Mouse (Mus musculus) olfactory bulb, adult 2 months (tissue): ENCODE results near the gene Ncl.

ENCODE experiments used
- CTCF ChIP-seq: fragments of 200-500 bp; IDR thresholded peaks from 2 replicates; pipeline ENCODE4 v1.5.1; 2012; ENCODE audit warnings: low read depth, mild to moderate bottlenecking, low read length, moderate library complexity; ENCODE audit not compliant: insufficient read depth
- POLR2A ChIP-seq: fragments of 200-500 bp; IDR thresholded peaks from 2 replicates; pipeline ENCODE4 v1.6.1; 2012; ENCODE audit warnings: mild to moderate bottlenecking, low read depth, low read length, moderate library complexity; ENCODE audit not compliant: insufficient read depth

DNA sequence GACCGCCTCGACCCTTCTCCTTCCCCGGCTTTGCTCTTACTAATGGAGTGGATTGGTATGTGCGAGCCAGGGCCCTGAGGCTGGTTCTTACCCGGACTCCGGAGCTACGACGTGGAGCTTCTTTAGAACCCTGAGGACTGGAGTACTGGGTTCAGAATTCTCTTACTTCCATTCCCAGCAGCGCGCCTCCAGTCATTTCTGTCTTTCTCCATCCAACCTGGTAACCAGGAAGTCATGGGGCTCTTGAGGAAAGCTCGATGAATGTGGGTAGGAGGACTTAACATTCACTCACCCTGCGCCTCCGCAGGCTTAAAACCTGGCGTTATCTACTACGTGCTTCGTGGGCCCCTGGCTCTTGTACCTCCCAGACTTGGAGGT is 55.3 kb downstream of the Ncl start:
- TF ChIP-seq CTCF (no peak), POLR2A (no peak)
